Mouse (Mus musculus) hindbrain, embryonic 16.5 days (tissue): ENCODE data around the gene Ggnbp2. TPM values are rescaled to one million over a fixed set of nuclear protein-coding genes. Genes with fewer than 3 reads are reported as not detected.

Experiments used
- ATAC-seq: fragments of 200-750 bp; cut with Nextera tagmentation; 2 replicates; pipeline ENCODE4 v1.8.0; 2017; ENCODE audit warnings: moderate TSS enrichment, moderate library complexity
- H3K27ac ChIP-seq: fragments of 300-500 bp; sonication (generic); 2 replicates; pipeline ENCODE4 v1.5.1; 2014; ENCODE audit warnings: low read depth, mild to moderate bottlenecking, control low read depth, low read length, moderate library complexity
- H3K27me3 ChIP-seq: fragments of 300-500 bp; sonication (generic); replicated peaks from 2 replicates; pipeline ENCODE4 v1.6.1; 2014; ENCODE audit warnings: low read length; ENCODE audit not compliant: control insufficient read depth, insufficient read depth
- H3K36me3 ChIP-seq: fragments of 300-500 bp; sonication (generic); 2 replicates; pipeline ENCODE4 v1.6.1; 2014; ENCODE audit warnings: mild to moderate bottlenecking, low read length, moderate library complexity, mixed read lengths; ENCODE audit not compliant: control insufficient read depth, insufficient read depth
- H3K4me1 ChIP-seq: fragments of 300-500 bp; sonication (generic); 2 replicates; pipeline ENCODE4 v1.6.1; 2014; ENCODE audit warnings: low read depth, low read length; ENCODE audit not compliant: control insufficient read depth, insufficient read depth
- H3K4me2 ChIP-seq: fragments of 300-500 bp; sonication (generic); 2 replicates; pipeline ENCODE4 v1.6.1; 2014; ENCODE audit warnings: mild to moderate bottlenecking, low read length, control low read depth, moderate library complexity
- H3K4me3 ChIP-seq: fragments of 300-500 bp; sonication (generic); 2 replicates; pipeline ENCODE4 v1.5.1; 2014; ENCODE audit warnings: mild to moderate bottlenecking, low read length, control low read depth, moderate library complexity
- H3K9ac ChIP-seq: fragments of 300-500 bp; sonication (generic); 2 replicates; pipeline ENCODE4 v1.6.1; 2014; ENCODE audit warnings: low read depth, mild to moderate bottlenecking, control low read depth, low read length, moderate library complexity
- H3K9me3 ChIP-seq: fragments of 300-500 bp; sonication (generic); 2 replicates; pipeline ENCODE4 v1.6.1; 2014; ENCODE audit warnings: mild to moderate bottlenecking, low read length, moderate library complexity; ENCODE audit not compliant: control insufficient read depth
- WGBS: fragments of 180-500 bp; shearing (Covaris S2); extraction: QIAGEN DNeasy Blood & Tissue Kit; methylation state at CpG from one replicate; pipeline ENCODE4 v1.1.7; 2014; 5-methylcytosine and 5-hydroxymethylcytosine counted together
- polyA plus RNA-seq: library from polyadenylated mRNA; unstranded; fragments of >200 nt; fragmentation: Nextera tagmentation; extraction: Ambion mirVana; gene quantifications from 2 replicates; pipeline ENCODE4 v1.2.1, GENCODE M21; 2015

Gene Ggnbp2
- polyA plus RNA-seq, 1 experiment from 2014 or later: 72.5 TPM

DNA sequence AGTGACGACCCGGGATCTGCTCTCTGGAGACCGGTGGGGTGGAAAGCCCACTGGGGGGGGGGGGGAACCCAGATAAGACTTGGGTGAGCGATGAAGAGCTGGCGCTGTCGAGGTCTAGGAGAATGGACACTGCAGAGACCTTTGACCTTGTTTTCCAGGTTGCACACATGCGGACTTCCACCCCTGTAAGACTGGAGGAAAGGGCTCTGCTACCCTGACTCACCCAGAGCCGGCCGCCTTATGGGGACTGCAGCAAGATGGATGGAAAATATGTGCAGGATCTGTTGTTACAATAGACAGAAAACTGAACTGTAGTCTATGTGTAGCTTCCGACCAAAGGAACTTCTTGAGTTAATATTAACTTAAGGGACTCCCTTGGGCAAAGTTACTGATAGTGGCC lies 429 bp upstream of the Ggnbp2 start:
- H3K4me1 ChIP-seq: peaks cover 19% of the 10 kb centered on the region
- no peaks in the 10 kb centered on the region for H3K36me3 ChIP-seq
- peak overlapping the region; percentile 98 for H3K4me3 ChIP-seq
- peak overlapping the region; percentile 95 for H3K9ac ChIP-seq
- H3K9me3 ChIP-seq: no peaks in the 10 kb centered on the region
- 0% methylated on average over 8 of the region's 10 CpGs for WGBS
- H3K27me3 ChIP-seq: no peaks in the 10 kb centered on the region
- peak overlapping the region; percentile 57 for H3K4me2 ChIP-seq
- peak; percentile 54 for ATAC-seq
- H3K27ac ChIP-seq: peak overlapping the region; percentile 100

DNA sequence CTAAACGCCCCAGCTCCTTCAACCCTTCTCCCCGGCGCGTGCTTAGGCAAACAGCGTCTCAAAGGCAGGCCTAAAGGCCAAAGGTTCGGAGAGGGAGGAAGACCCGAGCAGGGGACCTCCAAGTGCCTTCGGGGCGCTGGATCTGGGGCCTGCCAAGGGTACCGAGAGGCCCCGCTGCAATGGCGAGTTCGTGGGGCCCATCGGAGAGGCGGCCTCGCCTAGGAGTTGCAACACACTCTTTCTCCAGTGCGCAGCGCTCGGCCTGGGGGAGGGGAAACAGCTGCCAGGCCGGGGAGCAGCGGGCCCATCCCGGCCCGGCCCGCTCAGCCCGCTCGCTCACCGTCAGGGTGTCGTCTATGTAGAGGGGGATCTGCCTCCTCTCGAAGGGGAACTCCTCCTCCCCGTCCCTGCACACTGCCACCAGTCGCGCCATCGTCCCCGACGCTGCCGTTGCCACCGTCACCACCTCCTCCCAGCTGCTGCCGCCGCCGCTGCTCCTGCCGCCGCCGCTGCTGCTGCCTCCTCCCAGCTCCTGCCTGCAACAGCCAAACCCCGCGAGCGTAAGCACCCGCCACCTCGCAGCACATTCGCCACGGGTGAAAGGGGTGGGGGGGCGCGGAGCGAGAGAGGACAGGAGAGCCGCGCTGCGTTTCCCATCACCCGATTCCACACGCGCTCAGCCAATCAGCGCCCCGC lies 932 bp downstream of the Ggnbp2 start:
- peaks cover 19% of the 10 kb centered on the region for H3K4me1 ChIP-seq
- peak; percentile 83 for ATAC-seq
- peak overlapping the region; percentile 100 for H3K27ac ChIP-seq
- peak overlapping the region; percentile 98 for H3K4me3 ChIP-seq
- no peaks in the 10 kb centered on the region for H3K9me3 ChIP-seq
- WGBS: 0% methylated on average over 49 of the region's 61 CpGs
- H3K36me3 ChIP-seq: no peaks in the 10 kb centered on the region
- no peaks in the 10 kb centered on the region for H3K27me3 ChIP-seq
- peak overlapping the region; percentile 89 for H3K4me2 ChIP-seq
- H3K9ac ChIP-seq: peak overlapping the region; percentile 95

- 15% methylated on average over 7 of the region's 7 CpGs for WGBS
- Histone ChIP-seq H3K4me1 (peaks cover 19% of the 10 kb centered on the region), H3K9me3 (no peaks in the 10 kb centered on the region), H3K4me2 (peak overlapping the region; percentile 89), H3K27me3 (no peaks in the 10 kb centered on the region), H3K27ac (no peak overlapping the region), H3K36me3 (no peaks in the 10 kb centered on the region), H3K4me3 (peak overlapping the region; percentile 98), H3K9ac (peak overlapping the region; percentile 95)
- no peak for ATAC-seq
These were observed 1.8 kb downstream of the Ggnbp2 start for GRCm38 (mm10) chr11:84868786-84869259.

DNA sequence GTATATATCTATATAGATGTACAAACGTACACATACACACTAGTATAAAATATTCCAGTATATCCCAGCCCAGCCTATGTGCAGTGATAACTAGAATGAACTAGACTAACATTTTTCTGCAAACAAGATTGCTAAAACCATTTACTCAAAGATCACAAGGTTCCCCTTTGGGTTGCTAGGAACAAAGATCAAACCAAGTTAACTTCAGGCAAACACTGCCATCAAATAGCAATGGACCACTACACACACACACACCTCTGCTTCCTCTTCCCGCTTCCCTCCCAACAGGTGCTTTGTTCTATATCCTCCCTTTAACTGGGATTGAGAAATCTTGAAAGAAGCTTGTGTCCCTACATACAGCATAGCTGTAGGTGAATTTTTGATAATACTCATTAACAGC lies 3.0 kb downstream of the Ggnbp2 start:
- ATAC-seq: no peak
- Histone ChIP-seq H3K27ac (no peak overlapping the region), H3K36me3 (no peaks in the 10 kb centered on the region), H3K4me2 (peak overlapping the region; percentile 21; the same call in 1 of the 2 replicates), H3K9me3 (no peaks in the 10 kb centered on the region), H3K4me3 (no peak overlapping the region), H3K9ac (no peak overlapping the region), H3K4me1 (peaks cover 19% of the 10 kb centered on the region), H3K27me3 (no peaks in the 10 kb centered on the region)
- WGBS: 95% methylated on average over 2 of the region's 2 CpGs

DNA sequence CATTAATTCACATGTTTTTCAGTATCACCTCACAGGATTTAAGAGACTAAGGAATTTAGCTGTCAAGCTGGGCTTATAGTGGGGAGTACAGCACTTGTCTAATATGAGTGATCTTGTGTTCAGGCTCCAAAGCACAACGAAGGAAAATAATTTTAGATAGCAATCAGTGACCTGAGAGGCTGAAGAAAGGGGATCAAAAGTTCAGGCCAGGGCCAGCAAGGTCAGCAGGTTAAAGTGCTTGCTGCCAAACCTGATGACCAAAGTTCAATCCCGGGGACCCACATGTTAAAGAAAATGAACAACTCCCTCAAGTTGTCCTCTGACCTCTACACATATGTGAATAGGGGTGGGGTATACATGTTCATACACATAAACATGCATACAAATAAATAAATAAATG lies 5.3 kb downstream of the Ggnbp2 start:
- ATAC-seq: no peak
- no peak overlapping the region for H3K4me3 ChIP-seq
- WGBS: 79% methylated on average over 2 of the region's 2 CpGs
- H3K4me1 ChIP-seq: peaks cover 16% of the 10 kb centered on the region
- H3K36me3 ChIP-seq: no peaks in the 10 kb centered on the region
- H3K4me2 ChIP-seq: no peak overlapping the region
- no peaks in the 10 kb centered on the region for H3K27me3 ChIP-seq
- H3K9me3 ChIP-seq: no peaks in the 10 kb centered on the region
- H3K9ac ChIP-seq: no peak overlapping the region
- H3K27ac ChIP-seq: no peak overlapping the region

GRCm38 (mm10) chr11:84855285-84855684 lies 15.3 kb downstream of the Ggnbp2 start:
- no peak for ATAC-seq
- WGBS: 98% methylated on average over 6 of the region's 6 CpGs

GRCm38 (mm10) chr11:84847475-84848090 lies 23.0 kb downstream of the Ggnbp2 start:
- Histone ChIP-seq H3K4me1 (no peaks in the 10 kb centered on the region), H3K27me3 (no peaks in the 10 kb centered on the region), H3K9me3 (no peaks in the 10 kb centered on the region), H3K9ac (no peak overlapping the region), H3K4me2 (no peak overlapping the region), H3K36me3 (peaks cover 11% of the 10 kb centered on the region), H3K4me3 (no peak overlapping the region), H3K27ac (no peak overlapping the region)
- ATAC-seq: no peak
- WGBS: 77% methylated on average over 7 of the region's 7 CpGs

More at GRCm38 (mm10) chr11:84855285-84855684, 15.3 kb downstream of the Ggnbp2 start:
- H3K4me3 ChIP-seq: no peak overlapping the region
- H3K27me3 ChIP-seq: no peaks in the 10 kb centered on the region
- H3K36me3 ChIP-seq: peaks cover 17% of the 10 kb centered on the region
- H3K4me2 ChIP-seq: no peak overlapping the region
- no peak overlapping the region for H3K27ac ChIP-seq
- no peaks in the 10 kb centered on the region for H3K4me1 ChIP-seq
- H3K9me3 ChIP-seq: no peaks in the 10 kb centered on the region
- H3K9ac ChIP-seq: no peak overlapping the region

- Histone ChIP-seq H3K36me3 (peaks cover 11% of the 10 kb centered on the region), H3K4me3 (no peak overlapping the region), H3K4me2 (no peak overlapping the region), H3K4me1 (no peaks in the 10 kb centered on the region), H3K9ac (no peak overlapping the region), H3K9me3 (no peaks in the 10 kb centered on the region), H3K27me3 (no peaks in the 10 kb centered on the region), H3K27ac (no peak overlapping the region)
- 94% methylated on average over 15 of the region's 15 CpGs for WGBS
- no peak for ATAC-seq
These were observed 23.7 kb downstream of the Ggnbp2 start for GRCm38 (mm10) chr11:84846741-84847474.

GRCm38 (mm10) chr11:84839330-84839729 lies 31.3 kb downstream of the Ggnbp2 start:
- Histone ChIP-seq H3K36me3 (peaks cover 21% of the 10 kb centered on the region), H3K27ac (no peak overlapping the region), H3K4me3 (no peak overlapping the region), H3K4me1 (no peaks in the 10 kb centered on the region), H3K4me2 (no peak overlapping the region), H3K27me3 (no peaks in the 10 kb centered on the region), H3K9ac (no peak overlapping the region), H3K9me3 (no peaks in the 10 kb centered on the region)
- WGBS: 94% methylated on average over 2 of the region's 2 CpGs
- ATAC-seq: no peak
